Mouse (Mus musculus) CH12.LX (cell line): Measurements from ENCODE around the gene Serpinf2. TPM values are rescaled to one million over a fixed set of nuclear protein-coding genes. Genes with fewer than 3 reads are reported as not detected.

Experiments used
- DNase-seq: peaks from one replicate; pipeline ENCODE4 v3.0.0-alpha.2; 2013; ENCODE audit errors: extremely low read depth
- H3K27ac ChIP-seq: 2 replicates; pipeline ENCODE4 v1.5.1; 2012; ENCODE audit warnings: low read depth, mild to moderate bottlenecking, control low read depth, moderate library complexity; ENCODE audit not compliant: insufficient read depth
- H3K27me3 ChIP-seq: replicated peaks from 2 replicates; pipeline ENCODE3; 2012; ENCODE audit warnings: inconsistent platforms
- H3K36me3 ChIP-seq, 2 experiments: replicated peaks in 1 of 2; 2 replicates each; pipeline versions ENCODE3 to v1.6.1; 2012; ENCODE audit warnings: inconsistent platforms in 1 of 2, low read length in 1 of 2, mild to moderate bottlenecking in 1 of 2, mixed read lengths in 1 of 2, moderate library complexity in 1 of 2; ENCODE audit not compliant: control insufficient read depth in 1 of 2, insufficient read depth in 1 of 2
- H3K4me1 ChIP-seq, 2 experiments: 2 replicates each; pipeline ENCODE4 v1.6.1; 2012; ENCODE audit warnings: inconsistent platforms in 1 of 2, moderate library complexity in 1 of 2; ENCODE audit not compliant: insufficient read depth in 2 of 2, control insufficient read depth in 1 of 2
- H3K4me2 ChIP-seq: 2 replicates; pipeline ENCODE4 v1.6.1; 2012; ENCODE audit warnings: low read depth, mild to moderate bottlenecking, control low read depth; ENCODE audit not compliant: poor library complexity, insufficient read depth, severe bottlenecking
- H3K4me3 ChIP-seq, 3 experiments: fragments of 150-350 bp in 1 of 3; sonication (generic) in 1 of 3; replicated peaks in 1 of 3; 2 replicates each; pipeline versions ENCODE3 to v1.5.1; 2011 to 2012; ENCODE audit warnings: low read depth in 2 of 3, low read length in 2 of 3, mild to moderate bottlenecking in 2 of 3, moderate library complexity in 2 of 3, control low read depth in 1 of 3, improper control_type of control experiment in 1 of 3, inconsistent platforms in 1 of 3, mixed read lengths in 1 of 3; ENCODE audit not compliant: poor library complexity in 1 of 3
- H3K79me2 ChIP-seq: replicated peaks from 2 replicates; pipeline ENCODE4 v1.6.1; 2012; ENCODE audit warnings: mild to moderate bottlenecking, moderate library complexity; ENCODE audit not compliant: control insufficient read depth, poor library complexity, insufficient read depth, severe bottlenecking; ENCODE audit errors: extremely low read depth
- H3K9ac ChIP-seq: 2 replicates; pipeline ENCODE4 v1.6.1; 2012; ENCODE audit warnings: low read depth, mild to moderate bottlenecking, control low read depth, moderate library complexity; ENCODE audit not compliant: insufficient read depth
- H3K9me3 ChIP-seq: replicated peaks from 2 replicates; pipeline ENCODE3; 2012; ENCODE audit warnings: low read length, inconsistent platforms, mixed read lengths
- BHLHE40 ChIP-seq: IDR thresholded peaks from 2 replicates; pipeline ENCODE4 v1.6.1; 2011; ENCODE audit warnings: mild to moderate bottlenecking, low read depth, low read length, improper control_type of control experiment
- CHD1 ChIP-seq: IDR thresholded peaks from 2 replicates; pipeline ENCODE4 v1.6.1; 2012; ENCODE audit warnings: low read depth, low read length, improper control_type of control experiment, inconsistent platforms
- CTCF ChIP-seq, 2 experiments: IDR thresholded peaks in 1 of 2; conservative IDR thresholded peaks in 1 of 2; 2 replicates each; pipeline ENCODE4 v1.5.1; 2011 to 2012; ENCODE audit warnings: low read depth in 2 of 2, low read length in 2 of 2, improper control_type of control experiment in 1 of 2, inconsistent platforms in 1 of 2, mild to moderate bottlenecking in 1 of 2, moderate library complexity in 1 of 2
- E2F4 ChIP-seq: IDR thresholded peaks from 2 replicates; pipeline ENCODE4 v1.6.1; 2011; ENCODE audit warnings: low read depth, low read length, improper control_type of control experiment; ENCODE audit not compliant: insufficient replicate concordance
- ELF1 ChIP-seq: IDR thresholded peaks from 2 replicates; pipeline ENCODE4 v1.6.1; 2014; ENCODE audit warnings: low read depth, mild to moderate bottlenecking, inconsistent platforms, low read length, improper control_type of control experiment
- EP300 ChIP-seq: IDR thresholded peaks from 2 replicates; pipeline ENCODE4 v1.6.1; 2011; ENCODE audit warnings: low read length, improper control_type of control experiment
- ETS1 ChIP-seq: conservative IDR thresholded peaks from 2 replicates; pipeline ENCODE4 v1.6.1; 2012; ENCODE audit warnings: low read depth, mild to moderate bottlenecking, inconsistent platforms, low read length, improper control_type of control experiment, moderate library complexity
- HCFC1 ChIP-seq: IDR thresholded peaks from 2 replicates; pipeline ENCODE4 v1.6.1; 2012; ENCODE audit warnings: low read depth, mild to moderate bottlenecking, inconsistent platforms, low read length, improper control_type of control experiment
- IRF4 ChIP-seq: IDR thresholded peaks from 2 replicates; pipeline ENCODE4 v1.6.1; 2014; ENCODE audit warnings: low read depth, mild to moderate bottlenecking, inconsistent platforms, low read length, improper control_type of control experiment
- JUND ChIP-seq: conservative IDR thresholded peaks from 2 replicates; pipeline ENCODE4 v1.6.1; 2011; ENCODE audit warnings: low read depth, low read length, improper control_type of control experiment
- KAT2A ChIP-seq: IDR thresholded peaks from 2 replicates; pipeline ENCODE4 v1.6.1; 2012; ENCODE audit warnings: low read length, improper control_type of control experiment, inconsistent platforms; ENCODE audit not compliant: insufficient replicate concordance
- MAX ChIP-seq: IDR thresholded peaks from 2 replicates; pipeline ENCODE4 v1.6.1; 2011; ENCODE audit warnings: low read length, improper control_type of control experiment
- MAZ ChIP-seq: IDR thresholded peaks from 2 replicates; pipeline ENCODE4 v1.6.1; 2012; ENCODE audit warnings: low read depth, mild to moderate bottlenecking, inconsistent platforms, low read length, improper control_type of control experiment, moderate library complexity
- MXI1 ChIP-seq: IDR thresholded peaks from 2 replicates; pipeline ENCODE4 v1.6.1; 2011; ENCODE audit warnings: mild to moderate bottlenecking, low read depth, low read length, improper control_type of control experiment
- MYC ChIP-seq: IDR thresholded peaks from 2 replicates; pipeline ENCODE4 v1.6.1; 2011; ENCODE audit warnings: low read depth, mild to moderate bottlenecking, improper control_type of control experiment, low read length
- POLR2A ChIP-seq: IDR thresholded peaks from 2 replicates; pipeline ENCODE4 v1.6.1; 2011; ENCODE audit warnings: low read depth, mild to moderate bottlenecking, improper control_type of control experiment, low read length
- RCOR1 ChIP-seq: conservative IDR thresholded peaks from 2 replicates; pipeline ENCODE4 v1.6.1; 2012; ENCODE audit warnings: low read depth, mild to moderate bottlenecking, inconsistent platforms, low read length, improper control_type of control experiment
- TBP ChIP-seq: conservative IDR thresholded peaks from 2 replicates; pipeline ENCODE4 v1.6.1; 2011; ENCODE audit warnings: low read depth, low read length, improper control_type of control experiment
- TCF12 ChIP-seq: IDR thresholded peaks from 2 replicates; pipeline ENCODE4 v1.6.1; 2014; ENCODE audit warnings: low read depth, mild to moderate bottlenecking, inconsistent platforms, low read length, improper control_type of control experiment
- UBTF ChIP-seq: IDR thresholded peaks from 2 replicates; pipeline ENCODE4 v1.6.1; 2012; ENCODE audit warnings: low read depth, mild to moderate bottlenecking, inconsistent platforms, low read length, improper control_type of control experiment, moderate library complexity
- USF2 ChIP-seq: conservative IDR thresholded peaks from 2 replicates; pipeline ENCODE4 v1.6.1; 2011; ENCODE audit warnings: low read depth, low read length, improper control_type of control experiment
- ZC3H11A ChIP-seq: IDR thresholded peaks from 2 replicates; pipeline ENCODE4 v1.6.1; 2012; ENCODE audit warnings: low read depth, mild to moderate bottlenecking, inconsistent platforms, low read length, improper control_type of control experiment
- ZKSCAN1 ChIP-seq: IDR thresholded peaks from 2 replicates; pipeline ENCODE4 v1.6.1; 2012; ENCODE audit warnings: low read depth, inconsistent platforms, low read length, improper control_type of control experiment, borderline replicate concordance
- ZMIZ1 ChIP-seq: IDR thresholded peaks from 2 replicates; pipeline ENCODE4 v1.6.1; 2012; ENCODE audit warnings: low read depth, mild to moderate bottlenecking, inconsistent platforms, low read length, improper control_type of control experiment
- dilution Hi-C: fragments of 300-500 bp; cut with MboI; formaldehyde crosslinking; loops from 2 replicates; pipeline ENCODE4 v1.14.3; 2020; ENCODE audit warnings: low sequenced_read_pairs; ENCODE audit not compliant: extremely low pct_unique_long_range_greater_than_20kb, extremely low pct_ligation_motif_present
- in situ Hi-C: fragments of 300-500 bp; cut with MboI; formaldehyde crosslinking; loops from 3 replicates; pipeline ENCODE4 v1.14.3; 2019; ENCODE audit warnings: low sequenced_read_pairs, low pct_ligation_motif_present, low pct_unique_long_range_greater_than_20kb, mixed read lengths
- polyA plus RNA-seq: library from polyadenylated mRNA; unstranded; fragments of >175 nt; gene quantifications from 2 replicates; pipeline ENCODE4 v1.2.1, GENCODE M21; 2012; ENCODE audit warnings: low read depth; ENCODE audit not compliant: insufficient read length
- total RNA-seq, 2 experiments: library from RNA; depleted of rRNA; stranded (reverse); fragments of 300-350 nt in 1 of 2; fragments of >200 nt in 1 of 2; gene quantifications; 2 replicates each; pipeline ENCODE4 v1.2.3; 2012 to 2014

The Serpinf2 gene
- total and polyA plus RNA-seq, 3 experiments = 0.08 to 0.26 TPM; not detected in 1

- in situ Hi-C loops (no loop called here), dilution Hi-C loops (no loop called here)
- no peaks in the 10 kb centered on the region for H3K9me3 ChIP-seq
- H3K9ac ChIP-seq = no peak overlapping the region
- no peak for DNase-seq
- H3K4me1 ChIP-seq = peaks cover 16 to 62% of the 10 kb centered on the region in 2 experiments
- no peaks in the 10 kb centered on the region for H3K27me3 ChIP-seq
- H3K4me3 ChIP-seq = no peak overlapping the region
- no peak for TF ChIP-seq ELF1
- TF ChIP-seq POLR2A = no peak
- no peak for TF ChIP-seq MAZ
- no peak for TF ChIP-seq ZKSCAN1
- TF ChIP-seq CHD1 = no peak
- TF ChIP-seq BHLHE40 = no peak
- no peak for TF ChIP-seq TCF12
- TF ChIP-seq TBP = no peak
- no peak for TF ChIP-seq RCOR1
- no peak for TF ChIP-seq IRF4
- H3K4me2 ChIP-seq = no peak overlapping the region
- H3K79me2 ChIP-seq = no peaks in the 10 kb centered on the region
- no peak overlapping the region for H3K27ac ChIP-seq
- peaks cover 44 to 69% of the 10 kb centered on the region in 2 experiments for H3K36me3 ChIP-seq
Observed at GRCm38 (mm10) chr11:75450936-75451335, 11.5 kb upstream of the Serpinf2 start.

- no peak overlapping the region for H3K9ac ChIP-seq
Observed at GRCm38 (mm10) chr11:75450304-75450908, 11.0 kb upstream of the Serpinf2 start.

More at GRCm38 (mm10) chr11:75450304-75450908, 11.0 kb upstream of the Serpinf2 start:
- no peak overlapping the region for H3K4me3 ChIP-seq
- dilution Hi-C loops = no loop called here
- no peaks in the 10 kb centered on the region for H3K9me3 ChIP-seq
- no peaks in the 10 kb centered on the region for H3K79me2 ChIP-seq
- TF ChIP-seq E2F4 (no peak), ZMIZ1 (no peak), USF2 (no peak), TCF12 (no peak), POLR2A (no peak), ETS1 (no peak), JUND (no peak), CTCF (conservative IDR thresholded peaks at IDR 0.05 in 1 of 2, IDR thresholded peaks at IDR 0.05 in 1 of 2; ENCODE audit: low read depth in 2 of 2, low read length in 2 of 2) (no peak), HCFC1 (no peak), MXI1 (no peak), MYC (no peak), ZC3H11A (no peak), KAT2A (no peak), EP300 (no peak), MAX (no peak), MAZ (no peak), UBTF (no peak), TBP (no peak), IRF4 (no peak)
- H3K4me1 ChIP-seq = peaks cover 16 to 57% of the 10 kb centered on the region in 2 experiments
- DNase-seq = no peak
- H3K36me3 ChIP-seq = peaks cover 49 to 74% of the 10 kb centered on the region in 2 experiments
- H3K27me3 ChIP-seq = no peaks in the 10 kb centered on the region
- H3K27ac ChIP-seq = no peak overlapping the region
- in situ Hi-C loops = no loop called here
- H3K4me2 ChIP-seq = no peak overlapping the region
